Mouse (Mus musculus) lung, postnatal 0 days (tissue): ENCODE measurements around the gene Plxnd1. TPM values are rescaled to one million over a fixed set of nuclear protein-coding genes. Genes with fewer than 3 reads are reported as not detected.

Source experiments
- ATAC-seq: fragments of 200-750 bp; cut with Nextera tagmentation; 2 replicates; pipeline ENCODE4 v1.8.0; 2017; ENCODE audit warnings: moderate library complexity
- DNase-seq: peaks from one replicate; pipeline ENCODE4 v3.0.0-alpha.2; 2016; ENCODE audit warnings: low spot score
- H3K27ac ChIP-seq: fragments of 300-500 bp; sonication (generic); 2 replicates; pipeline ENCODE4 v1.5.1; 2014; ENCODE audit warnings: antibody characterized with exemption, mild to moderate bottlenecking, low read length, mixed read lengths
- H3K27me3 ChIP-seq: fragments of 300-500 bp; sonication (generic); replicated peaks from 2 replicates; pipeline ENCODE4 v1.6.1; 2014; ENCODE audit warnings: low read length, mixed read lengths; ENCODE audit not compliant: insufficient read depth
- H3K36me3 ChIP-seq: fragments of 300-500 bp; sonication (generic); 2 replicates; pipeline ENCODE4 v1.6.1; 2014; ENCODE audit warnings: low read length, mixed read lengths; ENCODE audit not compliant: insufficient read depth
- H3K4me1 ChIP-seq: fragments of 300-500 bp; sonication (generic); 2 replicates; pipeline ENCODE4 v1.6.1; 2014; ENCODE audit warnings: antibody characterized with exemption, low read depth, low read length, mixed read lengths; ENCODE audit not compliant: insufficient read depth
- H3K4me2 ChIP-seq: fragments of 300-500 bp; sonication (generic); replicated peaks from 2 replicates; pipeline ENCODE4 v1.6.1; 2014; ENCODE audit warnings: low read depth, mild to moderate bottlenecking, low read length, moderate library complexity, mixed read lengths
- H3K4me3 ChIP-seq: fragments of 300-500 bp; sonication (generic); 2 replicates; pipeline ENCODE4 v1.5.1; 2014; ENCODE audit warnings: low read depth, low read length
- H3K9ac ChIP-seq: fragments of 300-500 bp; sonication (generic); replicated peaks from 2 replicates; pipeline ENCODE4 v1.6.1; 2014; ENCODE audit warnings: low read depth, mild to moderate bottlenecking
- H3K9me3 ChIP-seq: fragments of 300-500 bp; sonication (generic); 2 replicates; pipeline ENCODE4 v1.6.1; 2016; ENCODE audit warnings: low read length, mixed read lengths
- CTCF ChIP-seq: IDR thresholded peaks from 2 replicates; pipeline ENCODE4 v1.5.1; 2016; ENCODE audit warnings: antibody characterized with exemption, mild to moderate bottlenecking
- EP300 ChIP-seq: IDR thresholded peaks from 2 replicates; pipeline ENCODE4 v1.6.1; 2016; ENCODE audit warnings: antibody characterized with exemption, mild to moderate bottlenecking, control low read depth
- WGBS: fragments of 180-500 bp; shearing (Covaris S2); extraction: QIAGEN DNeasy Blood & Tissue Kit; methylation state at CpG from one replicate; pipeline ENCODE4 v1.1.7; 2014; 5-methylcytosine and 5-hydroxymethylcytosine counted together
- polyA plus RNA-seq: library from polyadenylated mRNA; unstranded; fragments of >200 nt; fragmentation: Nextera tagmentation; extraction: Ambion mirVana; gene quantifications from 2 replicates; pipeline ENCODE4 v1.2.1, GENCODE M21; 2015

Gene Plxnd1
- polyA plus RNA-seq, 1 experiment from 2014 or later = 26.9 TPM

- ATAC-seq (no peak), DNase-seq (no peak)
- H3K27me3 ChIP-seq = no peaks in the 10 kb centered on the region
- TF ChIP-seq CTCF (no peak), EP300 (no peak)
- no peak overlapping the region for H3K4me2 ChIP-seq
- H3K4me1 ChIP-seq = peaks cover 2% of the 10 kb centered on the region; the same call in 1 of the 2 replicates
- H3K4me3 ChIP-seq = no peak overlapping the region
- H3K9me3 ChIP-seq = no peaks in the 10 kb centered on the region
- 53% methylated on average over 17 of the region's 17 CpGs for WGBS
- no peaks in the 10 kb centered on the region for H3K36me3 ChIP-seq
- no peak overlapping the region for H3K27ac ChIP-seq
- H3K9ac ChIP-seq = no peak overlapping the region
Measured at GRCm38 (mm10) chr6:115915601-115916445, 79.0 kb downstream of the Plxnd1 start.

GRCm38 (mm10) chr6:115914511-115915202 lies 80.1 kb downstream of the Plxnd1 start:
- no peak overlapping the region for H3K4me2 ChIP-seq
- H3K4me3 ChIP-seq = no peak overlapping the region
- peaks cover 2% of the 10 kb centered on the region; the same call in 1 of the 2 replicates for H3K4me1 ChIP-seq
- 87% methylated on average over 15 of the region's 15 CpGs for WGBS
- no peaks in the 10 kb centered on the region for H3K27me3 ChIP-seq
- no peaks in the 10 kb centered on the region for H3K36me3 ChIP-seq
- no peaks in the 10 kb centered on the region for H3K9me3 ChIP-seq
- H3K27ac ChIP-seq = no peak overlapping the region
- TF ChIP-seq EP300 (no peak), CTCF (no peak)
- DNase-seq = no peak
- ATAC-seq = no peak
- H3K9ac ChIP-seq = no peak overlapping the region

- Histone ChIP-seq H3K27me3 (no peaks in the 10 kb centered on the region), H3K36me3 (no peaks in the 10 kb centered on the region), H3K4me3 (no peak overlapping the region), H3K9me3 (no peaks in the 10 kb centered on the region), H3K4me1 (peaks cover 2% of the 10 kb centered on the region; the same call in 1 of the 2 replicates), H3K27ac (no peak overlapping the region), H3K4me2 (no peak overlapping the region), H3K9ac (no peak overlapping the region)
- ATAC-seq (no peak), DNase-seq (no peak)
- TF ChIP-seq EP300 = no peak
- TF ChIP-seq CTCF = no peak
- 82% methylated on average over 10 of the region's 10 CpGs for WGBS
Measured at GRCm38 (mm10) chr6:115913482-115913881, 81.3 kb downstream of the Plxnd1 start.

GRCm38 (mm10) chr6:115911763-115912162 lies 83.0 kb downstream of the Plxnd1 start:
- Histone ChIP-seq H3K27me3 (no peaks in the 10 kb centered on the region), H3K4me3 (no peak overlapping the region), H3K9ac (no peak overlapping the region), H3K4me1 (peaks cover 2% of the 10 kb centered on the region; the same call in 1 of the 2 replicates), H3K36me3 (no peaks in the 10 kb centered on the region), H3K9me3 (no peaks in the 10 kb centered on the region), H3K27ac (no peak overlapping the region), H3K4me2 (no peak overlapping the region)
- 62% methylated on average over 6 of the region's 6 CpGs for WGBS
- ATAC-seq (no peak), DNase-seq (no peak)
- TF ChIP-seq EP300 (no peak), CTCF (no peak)

- H3K9me3 ChIP-seq = no peaks in the 10 kb centered on the region
- peak overlapping the region; percentile 74 for H3K27ac ChIP-seq
- peak; percentile 95 for ATAC-seq
- 33% methylated on average over 8 of the region's 8 CpGs for WGBS
- peaks cover 10% of the 10 kb centered on the region; the same call in 1 of the 2 replicates for H3K4me1 ChIP-seq
- H3K27me3 ChIP-seq = no peaks in the 10 kb centered on the region
- no peak overlapping the region for H3K4me3 ChIP-seq
- H3K9ac ChIP-seq = no peak overlapping the region
- no peak overlapping the region for H3K4me2 ChIP-seq
- H3K36me3 ChIP-seq = no peaks in the 10 kb centered on the region
- TF ChIP-seq CTCF (peak; percentile 10; the same call in 1 of the 2 replicates), EP300 (peak; percentile 96)
- peak; percentile 89 for DNase-seq
Measured at GRCm38 (mm10) chr6:115909940-115910339, 84.9 kb downstream of the Plxnd1 start.

GRCm38 (mm10) chr6:115909052-115909451 lies 85.8 kb downstream of the Plxnd1 start:
- no peak overlapping the region for H3K4me3 ChIP-seq
- peaks cover 10% of the 10 kb centered on the region; the same call in 1 of the 2 replicates for H3K4me1 ChIP-seq
- H3K9me3 ChIP-seq = no peaks in the 10 kb centered on the region
- peak overlapping the region; percentile 55 for H3K27ac ChIP-seq
- no peaks in the 10 kb centered on the region for H3K36me3 ChIP-seq
- no peak for DNase-seq
- no peak overlapping the region for H3K4me2 ChIP-seq
- H3K27me3 ChIP-seq = no peaks in the 10 kb centered on the region
- WGBS = 69% methylated on average over 3 of the region's 3 CpGs
- ATAC-seq = no peak
- H3K9ac ChIP-seq = no peak overlapping the region
- no peak for TF ChIP-seq EP300
- no peak for TF ChIP-seq CTCF
